Comparison of ENCODE assay signal across 1 mouse cellular context in the genomic region with DNA sequence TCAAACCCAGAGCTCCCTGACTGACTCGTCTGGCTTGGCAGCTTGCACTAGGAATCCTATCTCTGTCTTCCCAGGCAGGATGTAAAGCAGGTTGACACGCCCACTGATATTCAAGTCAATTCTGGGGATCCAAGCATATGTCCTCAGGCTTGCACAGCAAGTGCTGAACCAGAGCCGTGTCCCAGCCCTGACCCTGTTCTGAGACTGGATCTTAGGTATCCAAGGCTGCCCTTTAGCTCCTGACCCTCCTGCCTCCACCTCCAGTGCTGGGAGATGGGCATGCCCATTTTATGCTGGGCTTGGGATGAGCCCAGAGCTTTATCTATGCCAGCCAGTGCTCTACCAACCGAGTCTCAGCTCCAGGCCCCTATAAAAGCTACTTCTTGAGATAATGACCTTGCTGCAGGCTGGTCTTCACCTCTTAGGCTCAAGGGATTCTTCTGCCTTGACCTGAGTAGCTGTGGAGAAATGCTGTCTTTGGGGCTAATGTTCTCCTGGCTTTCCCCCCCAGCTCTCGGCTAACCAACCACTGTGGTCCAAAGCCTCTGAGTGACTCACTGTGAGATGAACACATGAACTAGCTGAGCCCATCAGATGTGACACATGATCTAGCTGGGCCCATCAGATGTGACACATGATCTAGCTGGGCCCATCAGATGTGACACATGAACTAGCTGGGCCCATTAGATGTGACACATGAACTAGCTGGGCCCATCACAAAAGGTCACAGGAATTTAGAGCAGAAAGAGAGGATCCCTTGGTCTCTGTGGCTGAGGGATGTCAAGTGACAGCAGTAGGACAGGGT.
TF ChIP-seq lines count a peak whose summit lies in the region.

No protein-coding gene starts in this region.

TF ChIP-seq in MEL, 35 proteins besides CTCF, POLR2A, EP300 and RAD21 (continued from another document):
- no peak for TF ChIP-seq MAFK (IDR thresholded peaks at IDR 0.05; ENCODE audit: borderline replicate concordance, low read depth, low read length)
- TF ChIP-seq CHD2 (IDR thresholded peaks at IDR 0.05; ENCODE audit: low read length) = no peak
- peak; percentile 52; the same call in 1 of the 2 replicates for TF ChIP-seq GATA1 (IDR thresholded peaks at IDR 0.05; ENCODE audit: low read depth, low read length)
- TF ChIP-seq MEF2A (IDR thresholded peaks at IDR 0.05; ENCODE audit: extremely low read depth, insufficient replicate concordance, low read depth, low read length, poor library complexity, severe bottlenecking) = no peak
- no peak for TF ChIP-seq E2F4 (IDR thresholded peaks at IDR 0.05; ENCODE audit: borderline replicate concordance, low read depth, low read length)
- peak; percentile 11; the same call in 1 of the 2 replicates for TF ChIP-seq SMC3 (IDR thresholded peaks at IDR 0.05; ENCODE audit: low read depth, low read length)
- no peak for TF ChIP-seq KAT2A (conservative IDR thresholded peaks at IDR 0.05; ENCODE audit: low read depth, low read length)
- TF ChIP-seq BHLHE40 (IDR thresholded peaks at IDR 0.05; ENCODE audit: borderline replicate concordance, low read depth, low read length) = no peak
- peak; percentile 38 for TF ChIP-seq TAL1 (IDR thresholded peaks at IDR 0.05; ENCODE audit: low read length)
- TF ChIP-seq HCFC1 (IDR thresholded peaks at IDR 0.05; ENCODE audit: low read depth, low read length) = no peak
- TF ChIP-seq MYB (IDR thresholded peaks at IDR 0.05; ENCODE audit: low read depth, low read length) = no peak
- no peak; the same call in 1 of the 2 replicates for TF ChIP-seq USF1 (IDR thresholded peaks at IDR 0.05; ENCODE audit: low read depth, low read length)
- 0 out of 2 replicates have a peak, but pooled peaks have one; percentile 10 for TF ChIP-seq ZMIZ1 (IDR thresholded peaks at IDR 0.05; ENCODE audit: low read depth, low read length)
- no peak for TF ChIP-seq JUND (IDR thresholded peaks at IDR 0.05; ENCODE audit: low read depth, low read length)
- TF ChIP-seq MAX (IDR thresholded peaks at IDR 0.05; ENCODE audit: low read length) = no peak
- 0 out of 2 replicates have a peak, but pooled peaks have one; percentile 15 for TF ChIP-seq MYC (IDR thresholded peaks at IDR 0.05; ENCODE audit: low read depth, low read length)
- no peak for TF ChIP-seq NELFE (IDR thresholded peaks at IDR 0.05; ENCODE audit: low read depth, low read length)
- TF ChIP-seq MAZ (IDR thresholded peaks at IDR 0.05; ENCODE audit: low read depth, low read length) = no peak
- TF ChIP-seq POLR2AphosphoS5 (IDR thresholded peaks at IDR 0.05; ENCODE audit: borderline replicate concordance, low read depth, low read length) = no peak
- TF ChIP-seq GABPA (IDR thresholded peaks at IDR 0.05; ENCODE audit: low read depth, low read length) = no peak
- 0 out of 2 replicates have a peak, but pooled peaks have one; percentile 17 for TF ChIP-seq NRF1 (IDR thresholded peaks at IDR 0.05; ENCODE audit: insufficient read depth, low read depth, low read length, poor library complexity, severe bottlenecking)
- TF ChIP-seq POLR2AphosphoS2 (IDR thresholded peaks at IDR 0.05; ENCODE audit: low read length) = peak; percentile 61
- TF ChIP-seq TBP (IDR thresholded peaks at IDR 0.05; ENCODE audit: low read depth, low read length) = 0 out of 2 replicates have a peak, but pooled peaks have one; percentile 21
- no peak for TF ChIP-seq UBTF (IDR thresholded peaks at IDR 0.05; ENCODE audit: borderline replicate concordance, insufficient read depth, low read depth, low read length)
